Mouse (Mus musculus) cortical plate, adult 2 months (tissue): ENCODE data around the gene Prkar2b.

Experiments used
- CTCF ChIP-seq: fragments of 200-500 bp; IDR thresholded peaks from 2 replicates; pipeline ENCODE4 v1.5.1; 2011; ENCODE audit warnings: mild to moderate bottlenecking, control low read depth, low read length; ENCODE audit not compliant: insufficient read depth; ENCODE audit errors: extremely low read depth
- POLR2A ChIP-seq: fragments of 200-500 bp; IDR thresholded peaks from 2 replicates; pipeline ENCODE4 v1.6.1; 2011; ENCODE audit warnings: mild to moderate bottlenecking, low read length, control low read depth; ENCODE audit not compliant: insufficient read depth; ENCODE audit errors: extremely low read depth

DNA sequence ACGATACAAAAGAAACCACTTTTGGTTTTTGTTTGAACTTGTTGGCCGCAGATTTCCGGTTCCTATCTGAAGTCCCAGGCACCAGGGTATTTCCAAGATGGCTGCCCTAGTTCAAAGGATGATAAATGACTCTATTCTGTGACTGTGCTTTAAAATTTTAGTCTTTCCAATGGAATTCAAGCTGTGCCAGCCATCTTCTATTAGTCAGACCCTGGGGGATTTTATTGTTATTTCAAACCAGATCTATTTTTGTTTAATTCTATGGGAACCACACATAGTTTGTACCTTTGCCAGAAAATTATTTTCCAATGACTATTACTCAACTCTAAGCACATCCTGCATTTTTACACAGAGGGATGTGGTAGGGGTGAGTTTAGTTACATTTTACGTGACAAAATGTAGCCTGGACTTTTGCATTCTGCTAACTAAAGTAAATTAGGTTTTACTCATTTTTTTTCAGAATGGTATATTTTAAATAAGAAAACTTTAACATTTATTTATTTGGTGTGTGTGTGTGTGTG, 38.6 kb upstream of the Prkar2b start:
- TF ChIP-seq CTCF (no peak), POLR2A (no peak)
